Mouse (Mus musculus): ENCODE measurements around the gene Defb21. TPM values are rescaled to one million over a fixed set of nuclear protein-coding genes. Genes with fewer than 3 reads are reported as not detected.

Gene Defb21
- not detected for total RNA-seq (2021)
- long read RNA-seq, experiment 1, result 0 reads
- long read RNA-seq, experiment 2, result 0 reads

DNA sequence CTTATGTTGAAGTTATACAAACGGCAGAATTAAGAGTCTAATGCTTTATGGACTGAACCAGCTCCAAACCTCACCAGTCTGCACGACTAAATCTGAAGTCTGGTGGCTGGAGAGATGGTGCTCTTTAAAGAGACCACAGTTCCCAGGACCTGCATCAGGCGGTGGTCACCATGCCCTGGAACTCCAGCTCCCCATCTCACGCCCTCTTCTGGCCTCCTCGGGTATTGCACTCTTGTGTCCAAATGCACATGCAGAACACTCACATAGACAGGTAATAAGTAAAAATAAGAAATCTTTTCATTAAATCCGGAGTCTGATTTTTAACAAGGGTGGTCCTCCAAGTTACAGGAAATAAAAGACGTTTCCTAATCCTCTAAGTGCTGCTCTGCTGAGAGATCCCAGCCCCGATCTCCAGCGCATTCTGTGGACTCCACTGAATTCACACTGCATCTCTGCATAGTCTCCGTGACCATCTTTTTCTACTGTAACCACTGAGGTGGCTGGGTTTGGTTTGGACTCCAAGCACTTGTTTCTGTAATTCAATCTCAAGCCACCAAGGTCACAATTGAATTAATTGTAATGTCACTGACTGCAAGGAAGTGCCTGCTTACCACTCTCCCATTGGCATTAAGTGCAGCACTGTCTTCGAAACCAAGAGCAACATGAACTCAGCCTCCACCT is at the start of gene Defb21:
Defb21 (plus strand) TSS at position 631 of the 681 bp plus-strand sequence.
- no peak for DNase-seq (ENCODE audit: low spot score in 2 of 2)

DNA sequence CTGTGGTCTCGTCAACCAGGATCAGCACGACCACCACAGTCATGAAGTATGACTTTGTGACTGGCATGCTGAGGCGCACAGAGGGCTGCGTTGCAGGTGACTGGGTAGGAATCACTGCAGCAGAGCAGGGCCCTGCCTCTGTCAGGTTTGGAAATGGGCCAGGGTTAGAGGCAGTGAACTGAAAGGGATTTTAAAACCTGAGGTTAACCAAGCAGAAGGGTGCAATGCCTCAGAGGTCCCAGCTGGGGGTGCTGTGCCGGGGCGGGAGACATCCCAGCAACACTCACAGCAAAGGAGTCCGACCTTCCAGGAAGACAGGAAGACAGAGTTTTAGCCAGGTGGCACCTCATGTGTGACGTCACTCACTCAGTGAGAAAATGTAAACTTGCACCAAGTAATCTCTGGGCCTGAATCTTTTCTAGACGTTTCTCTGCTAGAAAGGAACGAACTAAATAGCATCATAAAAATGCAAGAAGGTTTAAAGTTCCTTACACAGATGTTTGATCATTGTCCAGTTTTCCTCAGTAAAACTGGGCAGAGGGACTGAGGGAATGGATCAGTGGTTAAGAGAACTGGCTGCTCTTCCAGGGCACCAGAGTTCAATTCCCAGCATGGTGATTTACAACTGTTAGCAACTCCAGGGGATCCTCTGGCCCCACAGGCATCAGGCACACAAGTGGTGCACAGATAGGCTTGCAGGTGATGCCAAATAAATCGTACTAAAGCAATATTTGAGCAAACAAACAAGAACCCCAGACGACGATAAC is 32.4 kb upstream of the Defb21 start, which contains the start of gene Defb29:
Defb29 (minus strand) TSS at position 155 of the 767 bp plus-strand sequence.
- no peak for DNase-seq (ENCODE audit: low spot score in 2 of 2)

DNA sequence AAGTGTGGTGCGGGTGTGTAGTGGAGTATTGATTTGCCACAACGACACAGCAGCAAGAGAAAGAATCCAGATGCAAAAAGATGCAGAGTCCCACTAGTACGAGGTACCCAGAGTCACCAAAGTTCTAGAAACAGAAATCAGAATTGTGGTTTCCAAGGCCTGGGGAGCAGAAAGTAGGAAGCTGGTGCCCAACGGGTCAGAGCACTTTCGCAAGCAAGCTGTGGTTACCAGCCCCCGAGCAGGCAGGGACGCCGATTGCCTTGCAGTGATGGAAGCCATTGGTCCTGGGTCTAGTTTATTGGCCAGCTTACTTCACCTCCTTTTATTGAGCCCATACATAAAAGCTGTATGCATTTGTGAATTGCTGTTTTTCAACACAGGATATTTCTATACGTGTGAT is 30.6 kb upstream of the Defb21 start:
- no peak for DNase-seq (ENCODE audit: low spot score in 2 of 2)

DNA sequence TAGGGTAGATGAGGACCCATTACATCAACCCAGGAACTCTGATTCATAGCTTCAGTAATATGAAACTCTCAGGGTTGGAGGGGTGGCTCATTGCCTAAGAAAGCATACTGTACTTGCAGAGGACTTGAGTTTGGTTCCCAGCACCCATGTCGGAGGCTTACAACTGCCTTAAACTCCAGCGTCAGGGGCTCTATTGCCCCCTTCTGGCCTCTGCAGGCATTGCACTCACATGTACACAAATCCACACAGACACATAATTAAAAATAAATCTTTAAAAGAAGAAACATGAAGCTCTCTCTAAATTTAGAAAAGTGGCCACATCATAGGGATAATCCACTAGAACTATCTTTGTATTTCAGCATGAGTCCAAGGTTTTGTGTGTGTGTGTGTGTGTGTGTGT is 29.6 kb upstream of the Defb21 start:
- no peak for DNase-seq (ENCODE audit: low spot score in 2 of 2)

DNA sequence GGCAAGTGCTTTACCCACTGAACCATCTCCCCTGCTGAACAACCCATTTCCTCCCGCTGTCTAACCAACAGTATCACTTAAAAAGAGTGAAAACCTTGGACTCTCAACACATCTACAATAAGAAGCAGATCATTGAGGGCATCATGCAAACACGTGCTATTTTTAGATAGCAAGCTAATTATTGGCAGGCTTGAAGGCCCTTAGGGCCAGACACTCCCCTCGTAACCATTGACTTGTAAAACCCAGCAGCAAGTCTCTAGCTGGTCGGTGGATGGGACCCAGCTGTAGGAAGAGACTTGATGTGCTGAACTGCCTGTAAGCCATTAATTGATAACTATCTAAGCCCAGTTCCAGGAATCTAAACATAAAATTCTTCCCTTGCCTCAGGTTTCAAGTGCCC is 29.1 kb upstream of the Defb21 start:
- DNase-seq (ENCODE audit: low spot score in 2 of 2), result no peak

DNA sequence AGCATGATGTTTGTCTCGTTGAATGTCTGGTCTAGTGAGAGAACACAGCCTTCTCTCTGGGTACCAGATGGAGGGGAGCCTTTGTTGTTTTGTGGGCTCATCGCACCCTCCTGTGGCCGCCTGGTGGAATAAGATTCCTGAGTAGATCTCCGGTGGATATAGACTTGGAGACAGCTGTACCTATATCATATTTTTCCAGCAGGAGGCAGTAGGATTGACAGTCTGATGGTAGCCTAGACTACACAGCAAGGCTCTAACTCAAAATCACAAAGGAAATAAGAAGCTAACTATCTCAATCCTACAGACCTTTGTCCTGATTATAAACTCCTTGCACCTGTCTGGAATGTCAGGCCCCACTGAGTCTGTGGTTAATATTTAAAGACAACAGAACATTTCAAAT is 27.9 kb upstream of the Defb21 start:
- no peak for DNase-seq (ENCODE audit: low spot score in 2 of 2)

DNA sequence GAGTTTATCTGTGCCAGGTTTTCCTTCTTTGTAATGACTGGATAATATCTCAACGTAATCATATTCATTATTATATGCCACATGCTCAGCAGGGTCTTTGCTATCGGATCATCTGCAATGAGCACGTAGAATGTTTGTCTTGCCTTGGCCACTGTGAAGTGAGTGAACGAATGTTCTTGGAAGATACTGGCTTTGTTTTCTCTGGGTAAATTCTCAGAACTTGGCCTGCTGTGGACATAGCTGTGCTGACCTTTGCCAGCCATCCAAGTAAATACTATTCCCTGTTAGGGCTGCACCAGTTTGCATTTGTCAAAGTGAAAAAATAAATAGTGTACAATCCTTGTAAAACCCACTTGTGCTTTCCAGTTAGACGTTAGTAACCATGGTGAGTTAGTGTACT is 24.4 kb upstream of the Defb21 start:
- DNase-seq (ENCODE audit: low spot score in 2 of 2), result no peak

DNA sequence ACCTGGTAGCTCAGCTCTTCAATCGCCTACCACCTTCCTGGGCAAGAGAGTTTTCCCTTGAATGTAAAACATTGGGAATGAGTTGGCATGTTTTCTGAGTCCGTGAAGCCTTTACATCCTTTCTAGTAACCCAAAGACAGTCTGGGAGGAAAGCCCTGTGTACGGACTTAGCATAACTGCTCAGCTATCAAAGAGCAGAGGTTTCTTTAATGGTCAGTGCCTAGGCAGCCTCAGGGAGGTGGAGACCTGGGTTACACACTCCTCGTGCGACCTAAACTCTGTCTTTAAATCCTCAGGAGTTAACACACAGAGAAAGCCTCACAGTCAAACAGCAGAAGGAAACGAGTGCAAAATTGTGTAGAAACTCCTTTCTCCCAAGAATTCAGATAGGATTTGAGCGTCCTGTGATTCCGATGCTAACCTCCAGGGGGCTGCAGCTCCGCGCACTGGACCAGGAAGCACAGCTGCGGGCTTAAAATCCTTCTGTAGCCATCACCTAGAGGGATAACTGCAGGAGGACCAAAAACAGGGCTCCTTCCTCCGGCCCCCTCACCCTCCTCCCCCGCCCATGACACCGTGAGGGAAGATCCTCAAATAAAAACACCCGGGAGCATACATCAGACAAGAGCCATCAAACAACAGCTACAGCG is 18.6 kb upstream of the Defb21 start:
- DNase-seq (ENCODE audit: low spot score in 2 of 2), result peak; percentile 40 to 63

DNA sequence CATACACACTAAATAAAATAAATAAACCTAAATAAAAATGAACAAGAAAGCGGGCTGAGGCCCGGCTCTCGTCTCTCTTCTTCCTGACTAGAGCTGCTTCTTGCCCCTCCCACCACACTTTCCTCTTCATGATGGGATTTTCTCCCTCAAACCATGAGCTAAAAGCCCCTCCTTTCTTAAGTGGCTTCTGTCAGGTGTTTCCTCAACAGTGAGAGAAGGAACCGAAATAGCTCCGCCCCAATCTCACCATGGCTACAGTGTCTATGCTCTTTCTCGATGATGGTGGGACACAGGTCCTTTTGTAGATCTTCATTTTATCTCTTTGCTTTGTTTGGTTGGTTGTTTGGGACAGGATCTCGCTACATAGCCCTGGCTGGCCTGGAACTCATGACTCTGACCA is 15.9 kb upstream of the Defb21 start:
- no peak for DNase-seq (ENCODE audit: low spot score in 2 of 2)

DNA sequence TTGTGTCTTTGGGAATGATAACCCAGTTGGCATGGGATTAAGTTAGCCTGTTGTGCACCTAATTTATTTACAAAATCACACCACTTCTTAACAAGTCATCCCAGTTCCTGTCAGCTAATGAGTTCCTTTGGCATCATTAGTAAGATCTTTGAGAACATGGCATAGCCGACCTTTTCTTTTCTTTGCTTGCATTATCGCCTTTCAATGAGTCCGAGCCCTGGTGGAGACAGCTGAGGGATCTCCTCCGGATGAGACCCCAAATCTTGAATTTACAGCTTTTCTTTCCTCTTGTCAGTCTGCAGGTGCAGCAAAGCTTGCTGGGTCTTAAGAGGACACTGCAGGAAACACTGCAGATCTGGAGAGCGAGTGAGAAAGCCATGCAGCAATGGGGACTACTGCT is 3.5 kb upstream of the Defb21 start, which contains the start of gene Gm17416:
Gm17416 (plus strand) TSS at position 301 of the 400 bp plus-strand sequence.
- DNase-seq (ENCODE audit: low spot score in 2 of 2), result no peak

DNA sequence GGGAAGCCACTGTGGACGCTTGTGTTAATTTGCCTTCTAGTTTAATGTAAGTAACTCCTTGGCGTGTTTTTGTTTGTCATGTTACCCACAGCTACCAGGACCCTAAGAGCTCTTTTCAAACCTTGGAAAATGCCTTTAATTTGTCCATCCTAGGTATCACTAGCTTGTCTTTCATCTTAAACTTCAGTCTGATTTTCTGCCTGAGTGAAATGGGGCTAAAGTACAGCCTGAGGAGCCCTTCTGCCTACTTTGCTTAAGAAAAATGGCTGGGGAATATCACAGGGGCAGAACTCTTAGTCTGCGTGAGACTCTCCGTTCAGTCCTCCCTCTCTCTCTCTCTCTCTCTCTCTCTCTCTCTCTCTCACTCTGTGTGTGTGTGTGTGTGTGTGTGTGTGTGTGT is 2.7 kb upstream of the Defb21 start:
- DNase-seq (ENCODE audit: low spot score in 2 of 2), result no peak

DNA sequence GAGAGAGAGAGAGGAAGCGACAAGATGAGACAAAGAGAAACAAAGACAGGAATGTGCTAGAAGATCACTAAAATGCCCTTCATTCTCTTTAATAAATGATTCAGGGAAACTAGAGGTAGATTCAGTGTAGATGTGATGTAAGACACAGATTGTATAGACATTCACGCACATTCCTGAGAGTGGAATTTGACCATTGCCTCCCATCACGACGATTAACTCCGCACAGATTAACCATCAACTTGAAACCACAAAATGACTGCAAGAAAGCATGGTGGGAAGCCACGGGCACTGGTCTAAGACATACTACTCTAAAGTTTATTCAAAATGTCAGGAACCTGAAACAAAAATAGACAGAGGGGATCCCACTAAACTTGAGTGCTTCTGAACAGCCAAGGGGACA is 2.2 kb upstream of the Defb21 start:
- no peak for DNase-seq (ENCODE audit: low spot score in 2 of 2)

DNA sequence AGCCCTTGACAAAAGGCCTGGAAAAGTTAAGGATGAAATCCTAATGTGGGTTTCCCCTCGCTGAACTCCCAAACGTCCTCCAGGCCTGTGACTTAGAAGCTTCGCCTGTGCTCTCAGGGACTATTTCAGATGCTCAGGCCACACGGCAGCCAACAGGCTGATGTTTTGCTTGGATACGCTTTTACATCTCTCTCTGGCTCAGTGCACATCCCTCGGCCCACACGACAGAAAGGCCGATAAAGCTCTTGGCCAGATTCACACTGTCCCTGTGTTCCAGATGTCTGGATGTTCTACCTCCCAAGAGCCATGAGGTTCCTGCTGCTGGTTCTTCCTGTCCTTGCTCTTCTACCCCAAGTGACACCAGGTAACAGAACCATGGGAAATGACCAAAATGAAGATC is 940 bp downstream of the Defb21 start:
- no peak for DNase-seq (ENCODE audit: low spot score in 2 of 2)

DNA sequence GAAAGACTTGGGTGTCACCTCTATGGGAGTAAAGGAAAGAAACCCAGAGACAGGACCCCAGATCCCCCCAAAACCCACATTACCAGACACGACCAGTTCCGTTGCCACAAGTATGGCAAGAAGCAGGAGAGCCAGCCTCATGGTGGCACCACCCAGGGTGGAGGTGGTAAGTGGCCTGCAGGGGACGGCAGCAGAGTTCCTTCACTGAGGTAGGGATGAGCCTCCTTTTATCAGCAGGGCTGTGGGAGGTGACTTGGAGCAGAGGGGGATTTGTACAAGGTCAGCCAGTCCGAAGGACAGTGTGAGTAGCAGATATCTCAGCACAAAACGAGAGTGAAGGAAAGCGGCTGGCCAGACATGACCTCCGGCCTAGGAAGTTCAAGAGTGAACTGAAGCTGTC is 7.6 kb downstream of the Defb21 start, which contains the start of gene Defb19:
Defb19 (minus strand) TSS at position 206 of the 400 bp plus-strand sequence.
- DNase-seq (ENCODE audit: low spot score in 2 of 2), result no peak

DNA sequence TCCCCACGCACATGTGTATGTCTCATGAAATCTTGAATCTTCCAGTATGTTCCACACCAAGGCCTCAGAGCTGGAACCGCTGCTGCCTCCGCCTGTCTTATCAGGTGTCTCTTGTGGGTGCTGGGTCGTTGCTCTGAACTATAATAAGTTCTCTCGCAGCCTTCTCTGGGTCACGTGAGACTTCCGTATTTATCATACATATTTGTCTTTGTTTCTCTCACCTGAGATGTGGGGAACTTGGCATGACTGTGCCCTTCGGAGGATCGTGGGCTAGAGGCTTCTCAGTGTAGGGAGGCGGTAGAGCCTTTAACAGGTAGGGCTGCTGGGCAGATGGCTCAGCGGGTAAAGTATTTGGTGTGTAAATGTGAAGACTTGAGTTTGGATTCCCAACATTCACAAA is 8.1 kb downstream of the Defb21 start:
- no peak for DNase-seq (ENCODE audit: low spot score in 2 of 2)

DNA sequence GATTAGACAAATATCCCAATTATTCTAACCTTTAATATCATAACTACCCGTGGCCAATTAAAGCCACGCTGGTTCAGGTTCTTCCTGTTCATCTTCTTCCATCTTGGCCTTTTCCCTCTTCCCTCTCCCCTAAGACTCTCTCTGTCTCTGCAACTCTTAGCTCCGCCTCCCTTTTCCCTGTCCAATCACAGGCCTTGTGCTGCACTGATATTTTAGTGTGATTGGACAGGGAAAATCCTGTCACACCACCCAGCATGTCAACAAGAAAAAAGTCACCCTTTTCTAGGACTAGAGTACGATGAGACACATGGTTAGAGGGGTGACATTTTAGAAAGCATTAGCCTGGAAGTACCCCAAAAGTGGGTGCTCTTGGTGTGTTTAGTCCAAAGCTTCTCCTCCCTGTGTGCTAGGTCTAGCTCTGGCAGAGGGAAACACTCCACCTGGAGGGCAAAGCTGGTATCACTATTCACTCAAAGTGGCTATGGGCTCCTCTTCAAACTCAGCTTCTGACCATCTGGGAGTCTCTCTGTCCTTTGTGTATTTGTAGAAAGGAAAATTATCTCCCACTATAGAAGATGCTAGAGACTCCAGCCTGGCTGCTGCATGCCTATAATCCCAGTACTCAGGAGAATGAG is 14.5 kb downstream of the Defb21 start:
- no peak for DNase-seq (ENCODE audit: low spot score in 2 of 2)

DNA sequence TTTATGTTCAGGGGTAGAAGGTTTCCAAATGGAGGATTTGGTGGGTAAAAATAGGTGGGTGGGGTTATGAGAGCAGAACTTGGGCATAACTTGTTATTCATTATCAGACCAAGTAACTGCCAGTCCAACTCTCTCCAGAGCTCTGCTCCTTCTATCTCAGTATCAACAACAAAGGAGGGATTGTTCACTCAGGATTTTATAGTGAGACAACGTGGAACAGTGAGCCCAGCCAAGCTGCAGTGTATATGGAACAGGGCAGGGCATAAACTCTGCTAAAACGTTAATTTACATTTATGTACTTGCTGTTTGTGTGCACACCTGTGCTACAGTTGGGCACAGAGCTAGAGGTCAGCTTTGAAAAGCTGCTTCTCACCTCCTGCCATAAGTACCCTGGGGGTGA is 15.9 kb downstream of the Defb21 start:
- no peak for DNase-seq (ENCODE audit: low spot score in 2 of 2)

DNA sequence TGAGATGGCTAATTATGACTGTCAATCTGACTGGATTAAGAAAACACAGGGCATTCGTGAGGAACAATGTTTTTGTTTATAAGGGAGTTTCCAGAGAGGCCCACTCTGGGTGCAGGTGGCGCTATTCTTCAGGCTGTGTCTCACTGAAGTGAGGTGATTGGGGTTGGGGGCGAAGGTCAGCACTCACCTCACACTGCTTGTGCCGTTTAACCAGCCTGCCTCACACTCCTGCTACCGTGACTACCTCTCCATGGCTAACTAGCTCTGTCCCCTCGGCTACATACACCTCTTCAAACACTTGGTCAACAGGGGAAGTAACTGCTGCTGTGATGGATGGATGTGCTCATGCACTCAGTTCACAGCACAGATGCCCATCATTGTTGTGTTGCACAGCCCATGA is 16.5 kb downstream of the Defb21 start:
- no peak for DNase-seq (ENCODE audit: low spot score in 2 of 2)

DNA sequence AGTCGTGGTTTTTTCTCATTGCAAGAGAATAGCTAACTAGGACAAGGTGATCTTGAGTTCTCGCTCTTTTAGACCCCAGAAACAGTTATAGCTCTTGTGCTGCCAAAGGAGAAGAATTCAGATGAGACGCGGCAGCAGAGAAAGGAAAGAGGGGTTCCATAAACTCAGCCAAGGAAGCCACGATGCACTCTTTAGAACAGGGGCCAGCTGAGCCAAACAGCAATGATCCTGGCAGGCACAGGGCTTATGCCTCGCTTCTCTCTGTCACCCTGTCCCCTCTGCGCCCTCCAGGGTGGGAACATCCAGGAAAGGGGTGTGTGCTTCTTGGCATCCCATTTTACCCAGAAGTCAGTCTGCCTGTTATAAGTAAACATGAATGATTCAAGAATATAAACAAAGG is 26.8 kb downstream of the Defb21 start, which contains the start of gene Defb45:
Defb45 (minus strand) TSS at position 101 of the 400 bp plus-strand sequence.
- no peak for DNase-seq (ENCODE audit: low spot score in 2 of 2)

DNA sequence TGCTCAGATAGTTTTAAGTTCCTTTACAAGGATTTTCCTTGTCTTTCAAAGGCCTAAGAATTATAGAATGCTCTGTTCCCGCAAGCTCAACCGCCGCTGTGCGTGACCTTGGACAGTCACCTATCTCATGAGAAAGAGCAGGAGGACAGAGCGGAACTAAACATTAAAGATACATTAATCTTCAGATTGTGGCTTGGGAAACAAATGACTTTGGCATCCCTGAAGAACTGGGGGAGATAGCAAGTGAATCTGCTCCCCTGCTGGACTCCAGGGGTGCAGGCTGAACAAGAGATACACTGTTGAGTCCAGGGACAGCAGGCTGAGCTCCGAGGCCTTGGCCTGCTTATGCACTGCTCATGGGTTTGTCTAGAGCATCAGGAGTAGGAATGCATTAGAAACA is 27.5 kb downstream of the Defb21 start:
- no peak for DNase-seq (ENCODE audit: low spot score in 2 of 2)

DNA sequence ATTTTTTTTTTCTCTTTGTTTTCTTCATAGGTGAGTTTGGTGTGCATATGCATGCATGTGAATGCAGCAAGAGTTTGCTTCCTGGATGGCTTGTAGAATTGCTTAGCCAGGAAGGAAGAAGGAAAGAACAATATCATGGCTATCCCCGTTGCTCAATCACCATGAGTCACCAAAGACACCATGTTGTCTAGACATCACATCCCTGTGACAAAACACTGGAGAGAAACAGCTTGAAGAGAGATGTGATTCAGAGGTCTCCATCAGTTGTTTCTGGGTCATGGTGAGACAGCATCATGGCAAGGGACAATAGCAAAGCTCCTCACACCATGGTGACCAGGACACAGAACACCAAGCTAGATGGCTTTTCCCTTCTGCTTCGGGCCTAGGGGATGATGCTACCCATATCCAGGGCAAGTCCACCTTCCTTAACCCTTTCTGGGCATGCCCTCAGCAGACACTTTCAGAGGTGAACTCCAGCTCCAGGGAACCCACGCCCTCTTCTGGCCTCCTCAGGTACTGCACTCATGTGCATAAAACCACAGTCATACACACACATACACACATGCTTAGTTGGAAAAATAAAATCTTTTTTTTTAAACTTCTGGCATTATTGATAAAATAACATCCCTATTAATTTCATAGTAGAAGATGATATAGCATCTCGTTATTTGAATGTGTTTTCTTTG is 28.9 kb downstream of the Defb21 start:
- DNase-seq (ENCODE audit: low spot score in 2 of 2), result no peak
